Mouse (Mus musculus) mouse embryonic stem cell (cell line): Measurements from ENCODE around the gene Gzf1.

Experiments used
- in situ Hi-C, 2 experiments: fragments of 300-500 bp; cut with MboI; formaldehyde crosslinking; loops; 1 replicate in 1 of 2; 3 replicates in 1 of 2; pipeline ENCODE4 v1.14.3; 2019 to 2020; ENCODE audit warnings: low sequenced_read_pairs in 2 of 2, low pct_unique_long_range_greater_than_20kb in 1 of 2, mixed read lengths in 1 of 2; ENCODE audit not compliant: unreplicated experiment in 1 of 2

Gene Gzf1

DNA sequence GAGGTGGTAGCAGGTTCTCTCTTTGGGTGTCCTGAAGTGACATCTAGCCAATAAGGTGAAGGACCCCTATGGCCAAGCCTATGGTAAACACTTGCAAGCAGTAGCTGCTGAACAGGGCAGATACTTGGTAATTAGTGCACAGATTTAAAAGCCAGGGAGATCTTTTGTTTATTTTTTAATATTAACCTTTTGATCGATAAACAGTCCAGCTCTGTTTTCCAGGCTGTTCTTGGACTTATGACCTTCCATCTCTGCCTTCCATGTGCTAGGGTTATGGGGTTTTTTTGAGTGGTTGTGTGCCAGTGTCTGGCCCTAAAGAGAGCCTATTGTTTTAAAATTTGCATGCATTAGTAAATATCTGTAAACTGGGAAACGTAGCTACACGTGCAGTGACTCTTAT lies 9.5 kb downstream of the Gzf1 start:
- in situ Hi-C loops: no loop called here

DNA sequence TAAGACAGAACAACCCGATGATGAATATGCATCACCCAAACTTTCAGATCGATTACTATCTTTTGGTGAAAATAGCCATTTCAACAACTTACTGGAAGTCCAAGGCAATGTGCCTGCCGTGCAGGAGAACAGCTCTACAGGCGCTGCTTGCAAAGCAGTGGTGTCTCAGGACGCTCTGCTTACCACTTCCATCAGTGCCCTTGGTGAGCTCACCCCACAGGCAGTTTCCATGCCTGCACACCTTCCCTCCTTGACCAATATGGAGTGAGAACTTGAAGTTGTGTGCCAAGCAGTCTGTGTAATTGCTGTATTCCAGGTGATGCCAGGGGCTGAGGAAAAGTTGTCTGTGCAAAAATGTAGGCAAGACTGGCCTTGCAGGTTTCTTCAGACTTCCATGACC lies 10.0 kb downstream of the Gzf1 start:
- in situ Hi-C loops: no loop called here

DNA sequence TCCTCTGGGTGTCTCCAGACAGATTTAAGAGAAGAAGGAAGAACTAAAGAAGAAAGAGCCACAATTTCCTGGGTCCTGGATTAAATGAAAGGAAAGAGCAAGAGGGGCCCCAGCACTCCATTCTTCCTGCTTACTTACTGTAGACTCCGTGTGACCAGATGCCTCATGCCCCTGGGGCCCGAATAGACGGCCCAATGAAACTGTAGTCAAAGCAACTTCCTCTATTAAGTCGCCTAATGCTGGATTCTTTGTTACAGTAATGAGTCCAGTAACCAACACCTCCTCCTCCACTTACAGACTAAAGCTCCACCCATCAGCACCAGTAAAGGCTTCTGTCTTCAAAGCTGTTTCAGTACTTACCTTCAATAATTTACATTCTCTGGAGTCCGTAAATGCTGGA lies 17.7 kb downstream of the Gzf1 start:
- in situ Hi-C loops: no loop called here

DNA sequence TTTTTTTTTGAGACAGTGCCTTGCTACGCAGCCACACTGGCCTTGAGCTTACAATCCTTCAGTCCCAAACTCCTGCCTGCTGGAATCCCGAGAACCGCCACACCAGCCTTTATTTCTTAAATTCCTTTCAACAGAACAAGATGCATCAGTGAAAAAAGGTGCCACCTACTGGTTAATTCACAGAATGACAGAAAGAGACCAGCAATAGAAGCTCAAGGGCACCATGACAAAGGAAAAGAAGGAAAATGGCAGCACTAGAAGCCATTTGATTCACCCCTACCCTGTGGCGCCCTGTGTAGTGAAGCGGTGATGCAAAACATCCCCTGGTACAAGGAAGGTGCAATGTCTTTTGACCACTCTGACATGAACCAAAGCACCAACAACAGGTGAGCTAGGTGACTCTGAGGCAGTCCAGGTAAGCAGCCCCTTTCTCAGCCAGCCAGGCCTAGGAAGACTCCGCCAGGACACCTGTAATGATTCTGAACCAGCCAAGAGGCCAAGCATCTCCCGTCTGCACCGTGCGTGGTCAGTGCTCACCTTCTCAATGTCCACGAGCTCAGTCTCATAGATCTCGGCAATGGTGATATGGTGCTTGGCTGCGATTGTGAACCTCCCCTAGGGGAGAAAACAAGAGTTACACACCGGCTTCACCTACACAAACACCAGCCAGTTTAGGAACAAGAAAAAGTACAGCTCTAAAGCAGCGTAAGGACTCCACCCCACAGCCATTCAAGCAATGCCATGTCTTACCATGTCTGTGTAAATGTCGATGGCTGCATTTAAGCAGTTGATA lies 25.8 kb downstream of the Gzf1 start:
- in situ Hi-C loops: no loop called here

DNA sequence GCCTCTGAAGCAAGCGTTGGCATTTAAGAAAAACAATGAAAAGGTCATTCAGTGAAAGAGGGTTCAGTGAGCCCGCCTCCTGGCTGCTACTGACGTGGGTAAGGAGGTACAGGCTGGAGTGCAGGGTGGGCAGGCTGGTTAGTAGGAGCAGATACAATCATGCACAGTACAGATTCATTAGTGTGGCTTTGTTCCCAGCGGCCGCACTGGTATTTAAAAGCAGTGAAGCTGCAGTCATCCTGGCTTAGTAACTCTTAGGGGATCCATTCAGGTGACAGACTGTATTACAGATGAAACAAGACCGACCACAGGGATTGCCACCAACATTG lies 26.3 kb downstream of the Gzf1 start:
- in situ Hi-C loops: no loop called here

DNA sequence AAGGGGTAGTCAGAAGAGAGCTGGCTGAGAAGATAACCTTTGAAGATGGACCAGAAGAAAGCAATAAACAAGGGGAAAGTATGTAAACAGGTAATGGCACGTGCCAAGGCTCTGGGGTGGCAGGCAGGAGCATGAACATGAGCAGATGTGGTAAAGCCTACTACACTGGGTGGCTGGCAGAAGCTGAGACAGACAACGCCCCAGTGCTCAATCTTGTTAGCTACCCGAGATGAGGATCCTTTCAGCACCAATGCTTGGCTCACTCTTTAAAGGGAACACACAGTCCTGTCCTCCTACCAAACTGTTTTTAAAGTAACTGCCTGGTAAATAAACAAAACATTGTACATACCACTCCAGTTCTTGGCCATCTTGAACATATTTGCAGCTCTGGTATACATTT lies 31.5 kb downstream of the Gzf1 start:
- in situ Hi-C loops: no loop called here

DNA sequence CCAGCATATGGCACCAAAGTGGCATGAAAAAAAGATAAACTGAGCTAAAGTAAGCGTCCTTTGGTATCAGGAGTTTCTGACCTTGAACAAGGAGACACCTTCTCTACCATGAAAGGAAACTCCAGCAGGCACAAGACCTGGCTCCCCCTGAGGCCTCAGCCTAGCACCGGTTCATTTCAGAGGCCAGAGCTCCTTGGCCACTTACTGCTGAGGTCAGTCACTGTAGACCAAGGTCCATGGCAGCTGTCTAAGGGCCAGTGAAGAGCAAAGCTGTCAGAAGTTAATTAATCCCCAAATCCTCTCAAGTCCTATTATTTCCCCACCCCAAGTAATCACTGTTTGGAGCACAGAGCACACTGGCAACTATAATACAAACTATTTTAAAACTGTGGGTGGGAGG lies 36.2 kb downstream of the Gzf1 start:
- in situ Hi-C loops: no loop called here

DNA sequence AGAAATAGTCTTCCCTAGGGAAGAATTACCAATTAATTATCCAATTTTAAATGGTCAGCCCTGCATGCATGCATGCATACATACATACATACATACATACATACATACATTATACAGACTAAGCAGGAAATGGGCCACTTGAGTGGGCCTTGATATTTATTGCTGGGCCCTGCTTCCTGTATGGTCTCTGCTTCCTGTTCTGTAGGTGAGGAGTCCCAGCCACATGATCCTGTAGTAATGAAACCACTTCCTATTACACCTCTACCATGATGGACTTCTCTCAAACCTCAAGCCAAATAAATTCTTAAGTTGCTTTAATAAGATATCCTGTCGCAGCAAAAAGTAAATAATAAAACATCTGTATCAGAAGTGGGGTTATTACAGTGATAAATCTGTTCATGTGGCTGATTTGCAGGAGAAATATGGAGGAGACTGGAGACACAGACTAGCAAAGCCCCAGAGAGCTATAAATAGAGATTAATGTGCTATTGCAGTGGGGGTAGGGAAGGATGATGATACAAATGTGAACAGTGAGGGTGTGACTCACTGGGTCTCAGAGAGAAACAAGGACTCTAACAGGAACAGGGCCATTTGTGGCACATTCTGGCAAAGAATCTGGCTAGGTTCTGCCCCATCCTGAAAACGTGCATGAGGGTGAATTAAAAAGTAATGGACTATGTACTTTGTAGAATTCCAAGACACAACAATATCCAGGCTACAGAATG lies 38.6 kb downstream of the Gzf1 start:
- in situ Hi-C loops: no loop called here

DNA sequence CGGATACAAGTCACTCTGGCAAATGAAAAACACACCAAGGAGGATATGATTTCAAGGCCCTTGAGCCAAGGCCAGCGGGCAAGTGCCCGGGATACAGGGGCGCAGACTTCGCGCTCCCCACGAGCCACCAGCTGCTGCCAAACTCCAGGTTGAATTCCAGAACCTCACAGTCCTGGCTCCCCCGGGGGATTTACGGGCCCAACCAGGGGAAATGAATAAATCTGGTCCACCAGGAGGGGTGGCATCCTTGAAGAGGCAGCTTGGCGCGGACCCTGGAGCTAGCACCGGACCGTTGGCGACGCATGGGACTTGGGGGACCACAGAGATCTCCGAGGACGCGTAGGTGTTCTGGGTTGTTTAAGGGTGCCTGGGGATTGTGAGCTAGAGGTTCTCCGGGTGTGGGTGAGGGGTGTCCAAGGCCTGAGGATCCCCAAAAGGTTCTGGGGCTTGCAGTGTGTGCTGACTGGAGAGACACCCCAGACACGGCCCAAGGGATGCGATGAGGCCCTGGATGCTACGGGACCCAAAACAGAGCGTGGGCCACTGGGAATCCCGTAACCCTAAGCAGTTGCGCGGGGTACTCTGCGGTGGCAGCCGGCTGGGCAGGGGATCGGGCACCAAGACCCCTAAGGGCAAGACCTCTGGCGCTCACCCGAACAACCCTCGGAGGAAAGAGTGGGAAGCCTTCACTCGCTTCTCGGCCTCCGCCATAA lies 50.9 kb downstream of the Gzf1 start:
- in situ Hi-C loops: no loop called here

DNA sequence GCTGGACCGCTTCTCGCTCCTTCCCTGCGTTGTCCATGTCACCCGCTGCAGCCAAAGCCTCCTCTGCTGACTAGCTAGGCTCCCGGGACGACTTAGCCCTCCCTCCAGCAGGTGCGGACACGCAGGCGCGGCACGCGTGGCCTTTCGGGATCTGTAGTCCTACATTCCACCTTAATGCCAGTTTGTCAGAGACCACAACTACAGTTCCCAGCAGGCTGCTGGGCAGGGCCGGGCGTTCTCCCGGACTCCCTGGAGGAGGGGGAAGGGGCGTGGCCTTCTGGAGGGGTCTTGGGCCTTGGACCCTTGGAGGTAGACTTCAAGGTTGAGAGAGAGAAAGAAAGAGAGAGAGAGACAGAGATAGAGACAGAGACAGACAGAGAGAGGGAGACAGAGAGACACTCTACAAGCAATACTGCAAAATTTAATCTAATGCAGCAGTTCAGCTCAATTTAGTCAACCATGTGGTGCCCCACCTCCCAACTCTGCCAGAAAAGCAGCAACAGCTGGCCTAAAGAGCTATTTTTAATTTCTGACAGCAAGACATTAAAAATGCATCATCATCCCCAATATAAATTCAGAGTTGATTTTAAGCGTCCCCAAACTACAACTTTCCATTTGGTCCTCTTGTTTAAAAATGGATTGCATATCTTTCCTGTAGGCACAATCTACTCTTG lies 51.6 kb downstream of the Gzf1 start, which contains the start of gene Napb:
Gene Napb, minus strand, starts transcription at position 141 of the 674 bp plus-strand sequence.
- in situ Hi-C loops: no loop called here
